Comparison of ENCODE assay signal across 8 mouse cellular contexts in the genomic region with DNA sequence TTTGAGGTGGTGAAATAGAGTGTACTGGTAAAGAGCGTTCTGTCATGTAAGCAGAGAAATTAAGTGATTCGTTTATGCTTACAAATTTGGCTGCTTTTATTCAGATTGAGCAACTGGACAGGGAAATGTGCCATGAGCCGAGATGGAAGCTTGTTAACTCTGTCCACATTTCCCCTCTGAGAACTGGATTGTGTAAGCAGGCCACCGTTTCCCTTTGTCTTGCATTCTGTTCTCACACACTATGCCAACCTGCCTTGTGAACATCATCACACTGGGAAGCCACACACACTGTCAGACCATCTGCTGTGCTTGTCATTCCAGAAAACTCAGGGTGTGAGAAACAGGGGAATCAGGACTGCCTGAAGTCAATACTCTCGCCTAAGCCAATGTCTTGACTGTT.
DNase-seq lines count a peak whose midpoint lies in the region; ATAC-seq lines count a peak whose summit lies in the region.

No protein-coding gene starts in this region.

- DNase-seq in heart, adult 11 months, result peak; percentile 97
- no peak for DNase-seq in heart, postnatal 4 days
- peak; percentile 81 to 87 for DNase-seq in cerebellum, adult 18-20 months
- DNase-seq in gastrocnemius, postnatal 14 days, result peak; percentile 40
- peak; percentile 9 to 69 for DNase-seq in left cerebral cortex, postnatal 25 days (ENCODE audit: low spot score in 2 of 2)
- peak; percentile 66 for DNase-seq in retina, embryonic 14.5 days (ENCODE audit: low spot score)

- intact Hi-C loops in gastrocnemius, postnatal 14 days (cut with DNase I; ENCODE audit: low total_unique reads), result no loop called here
- intact Hi-C loops in left cerebral cortex, postnatal 25 days (cut with DNase I), result no loop called here

- ATAC-seq in erythroid progenitor cell, adult 5-6 weeks (replicated peaks; ENCODE audit: low FRiP score, poor library complexity, severe bottlenecking), result no peak
- ATAC-seq in activated CD4-positive, CD25-positive, alpha-beta regulatory T cell, adult 4 months, result no peak
